Mouse (Mus musculus) cerebellum, adult 2 months (tissue): ENCODE results near the gene Map6. TPM values are rescaled to one million over a fixed set of nuclear protein-coding genes. Genes with fewer than 3 reads are reported as not detected.

Experiments
- DNase-seq, 2 experiments: peaks; one replicate each; pipeline ENCODE4 v3.0.0; 2021
- H3K27ac ChIP-seq: fragments of 200-500 bp; 2 replicates; pipeline ENCODE4 v1.5.1; 2012; ENCODE audit warnings: low read length, control low read depth, inconsistent platforms; ENCODE audit not compliant: insufficient read depth
- H3K27me3 ChIP-seq: fragments of 200-500 bp; 2 replicates; pipeline ENCODE4 v1.6.1; 2012; ENCODE audit warnings: inconsistent platforms, mild to moderate bottlenecking, low read length, moderate library complexity; ENCODE audit not compliant: control insufficient read depth, insufficient read depth
- H3K4me1 ChIP-seq: fragments of 200-500 bp; 2 replicates; pipeline ENCODE4 v1.6.1; 2011; ENCODE audit warnings: low read length; ENCODE audit not compliant: control insufficient read depth, insufficient read depth
- H3K4me3 ChIP-seq: fragments of 200-500 bp; replicated peaks from 2 replicates; pipeline ENCODE3; 2011; ENCODE audit warnings: mild to moderate bottlenecking, low read depth, low read length, control low read depth; ENCODE audit not compliant: insufficient read depth
- CTCF ChIP-seq: fragments of 200-500 bp; IDR thresholded peaks from 2 replicates; pipeline ENCODE4 v1.5.1; 2011; ENCODE audit warnings: low read depth, mild to moderate bottlenecking, control low read depth, low read length, moderate library complexity, borderline replicate concordance; ENCODE audit not compliant: insufficient read depth
- POLR2A ChIP-seq: fragments of 200-500 bp; IDR thresholded peaks from 2 replicates; pipeline ENCODE4 v1.6.1; 2011; ENCODE audit warnings: low read length, control low read depth, borderline replicate concordance; ENCODE audit not compliant: insufficient read depth
- WGBS: fragments of 180-500 bp; shearing (Covaris S2); methylation state at CpG from one replicate; pipeline ENCODE4 v1.1.7; 2018; 5-methylcytosine and 5-hydroxymethylcytosine counted together
- polyA plus RNA-seq: library from polyadenylated mRNA; depleted of rRNA; stranded (reverse); fragments of >200 nt; gene quantifications from 2 replicates; pipeline ENCODE4 v1.2.3, GENCODE M21; 2012

Map6 gene
- polyA plus RNA-seq, 1 experiment = 78.9 TPM

DNA sequence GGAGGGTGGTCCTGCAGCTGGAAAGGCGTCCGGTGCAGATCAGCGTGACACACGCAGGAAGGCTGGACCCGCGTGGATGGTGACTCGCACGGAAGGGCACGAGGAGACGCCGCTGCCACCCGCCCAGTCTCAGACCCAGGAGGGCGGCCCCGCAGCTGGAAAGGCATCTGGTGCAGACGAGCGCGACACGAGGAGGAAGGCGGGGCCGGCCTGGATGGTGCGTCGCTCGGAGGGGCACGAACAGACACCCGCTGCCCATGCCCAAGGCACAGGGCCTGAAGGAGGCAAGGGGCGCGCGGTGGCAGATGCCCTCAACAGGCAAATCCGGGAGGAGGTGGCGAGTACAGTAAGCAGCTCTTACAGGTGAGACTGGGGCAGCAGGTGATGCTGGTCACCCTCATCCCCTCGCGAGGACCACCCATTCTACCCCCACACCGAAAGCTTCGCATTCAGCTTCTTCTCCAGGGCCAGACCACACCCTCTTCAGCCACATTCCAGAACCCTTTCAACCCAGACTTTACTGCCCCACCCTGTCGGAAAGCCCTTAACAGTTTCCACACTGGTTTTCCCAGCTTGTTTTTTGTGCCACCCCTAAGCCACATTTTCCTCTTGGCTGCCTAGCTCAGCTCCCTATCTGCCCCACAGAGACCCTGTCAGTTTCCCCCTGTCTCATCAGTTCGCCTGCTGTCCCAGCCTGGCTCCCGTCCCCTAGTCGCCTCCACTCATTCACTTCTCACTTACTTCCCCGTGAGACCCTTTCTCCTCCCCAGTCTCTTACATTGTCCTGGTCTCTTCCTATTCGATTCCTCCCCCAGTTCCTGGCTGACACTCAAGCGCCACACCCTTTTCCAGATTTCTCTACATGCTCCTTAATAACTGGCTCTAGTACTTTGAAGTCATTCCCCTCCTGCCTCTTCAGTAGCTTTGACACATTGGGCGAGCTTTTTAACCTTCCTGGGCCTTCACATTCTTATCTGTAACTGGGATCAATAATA lies 2.0 kb downstream of the Map6 start:
- Histone ChIP-seq H3K27ac (no peak overlapping the region), H3K27me3 (no peaks in the 10 kb centered on the region), H3K4me1 (peaks cover 13% of the 10 kb centered on the region), H3K4me3 (peak overlapping the region; percentile 75)
- peak; percentile 18 to 35 for DNase-seq
- WGBS = 7% methylated on average over 42 of the region's 42 CpGs
- no peak for TF ChIP-seq POLR2A
- no peak for TF ChIP-seq CTCF

- 9% methylated on average over 9 of the region's 9 CpGs for WGBS
- Histone ChIP-seq H3K27ac (no peak overlapping the region), H3K27me3 (no peaks in the 10 kb centered on the region), H3K4me3 (peak overlapping the region; percentile 24), H3K4me1 (peaks cover 13% of the 10 kb centered on the region)
- TF ChIP-seq CTCF = no peak
- no peak for TF ChIP-seq POLR2A
- DNase-seq = peak; percentile 32 to 41
Observed at GRCm38 (mm10) chr7:99271630-99272029, 4.4 kb downstream of the Map6 start.

- Histone ChIP-seq H3K27me3 (no peaks in the 10 kb centered on the region), H3K4me1 (peaks cover 16% of the 10 kb centered on the region), H3K4me3 (no peak overlapping the region), H3K27ac (no peak overlapping the region)
- DNase-seq = no peak
- TF ChIP-seq POLR2A (no peak), CTCF (no peak)
- WGBS = 41% methylated on average over 6 of the region's 6 CpGs
Observed at GRCm38 (mm10) chr7:99275131-99275530, 7.9 kb downstream of the Map6 start.

GRCm38 (mm10) chr7:99276679-99277078 lies 9.4 kb downstream of the Map6 start:
- DNase-seq = no peak
- H3K27me3 ChIP-seq = no peaks in the 10 kb centered on the region
- TF ChIP-seq CTCF (no peak), POLR2A (no peak)
- H3K4me3 ChIP-seq = no peak overlapping the region
- peaks cover 4% of the 10 kb centered on the region; the same call in 1 of the 2 replicates for H3K4me1 ChIP-seq
- WGBS = 34% methylated on average over 1 of the region's 1 CpGs
- H3K27ac ChIP-seq = no peak overlapping the region

- 80% methylated on average over 8 of the region's 8 CpGs for WGBS
- no peak overlapping the region for H3K4me3 ChIP-seq
- H3K4me1 ChIP-seq = peaks cover 3% of the 10 kb centered on the region; the same call in 1 of the 2 replicates
- H3K27me3 ChIP-seq = no peaks in the 10 kb centered on the region
- TF ChIP-seq CTCF = no peak
- TF ChIP-seq POLR2A = no peak
- no peak for DNase-seq
- H3K27ac ChIP-seq = no peak overlapping the region
Observed at GRCm38 (mm10) chr7:99278309-99278708, 11.1 kb downstream of the Map6 start.

DNA sequence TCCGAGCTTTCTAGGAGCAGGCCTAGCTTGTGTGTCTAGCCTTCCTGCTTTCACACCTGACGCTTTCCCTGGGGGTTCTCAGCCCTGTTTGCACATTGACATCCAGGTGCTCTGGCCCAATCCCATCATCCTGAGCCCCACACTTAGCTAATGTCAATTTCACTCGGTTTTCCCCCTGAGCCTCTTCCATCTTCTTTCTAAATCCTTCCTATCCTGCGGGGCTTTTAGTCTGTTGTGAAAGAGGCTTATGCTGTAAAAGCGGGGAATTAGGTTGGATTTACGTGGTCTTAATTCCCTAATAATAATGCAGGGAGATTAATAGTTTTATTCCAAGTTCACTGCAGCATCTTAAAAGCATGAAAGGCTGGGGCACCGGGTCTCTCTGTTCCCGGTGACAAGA lies 12.3 kb downstream of the Map6 start:
- Histone ChIP-seq H3K4me1 (peaks cover 3% of the 10 kb centered on the region; the same call in 1 of the 2 replicates), H3K27ac (no peak overlapping the region), H3K4me3 (no peak overlapping the region), H3K27me3 (no peaks in the 10 kb centered on the region)
- 74% methylated on average over 8 of the region's 8 CpGs for WGBS
- no peak for DNase-seq
- TF ChIP-seq POLR2A = no peak
- no peak for TF ChIP-seq CTCF

DNA sequence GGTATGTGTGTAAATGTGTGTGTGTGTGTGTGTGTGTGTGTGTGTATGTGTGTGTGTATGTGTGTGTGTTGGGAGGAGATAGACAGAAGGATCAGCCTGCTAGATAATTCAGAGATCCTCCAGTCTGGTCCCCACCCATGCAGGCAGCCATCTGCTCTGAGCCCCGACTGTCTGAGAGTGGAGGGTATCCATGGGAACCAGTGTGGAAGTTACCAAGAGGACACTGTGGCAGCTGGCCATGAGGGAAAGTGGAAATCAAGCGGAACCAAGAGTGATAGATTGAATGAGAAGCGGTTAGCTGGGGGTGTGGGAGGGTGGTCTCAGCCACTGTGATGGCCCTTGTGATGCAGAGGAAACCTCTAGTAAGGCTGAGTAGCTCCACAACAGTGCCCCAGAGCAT lies 20.0 kb downstream of the Map6 start:
- Histone ChIP-seq H3K4me3 (no peak overlapping the region), H3K4me1 (peaks cover 4% of the 10 kb centered on the region; the same call in 1 of the 2 replicates), H3K27ac (no peak overlapping the region), H3K27me3 (no peaks in the 10 kb centered on the region)
- no peak for TF ChIP-seq CTCF
- no peak for TF ChIP-seq POLR2A
- DNase-seq = peak in 1 of 2 experiments; percentile 37
- WGBS = 22% methylated on average over 3 of the region's 3 CpGs

GRCm38 (mm10) chr7:99290008-99290407 lies 22.8 kb downstream of the Map6 start:
- Histone ChIP-seq H3K4me1 (peaks cover 4% of the 10 kb centered on the region; the same call in 1 of the 2 replicates), H3K4me3 (no peak overlapping the region), H3K27ac (no peak overlapping the region), H3K27me3 (no peaks in the 10 kb centered on the region)
- WGBS = 62% methylated on average over 8 of the region's 8 CpGs
- no peak for DNase-seq
- no peak for TF ChIP-seq POLR2A
- no peak for TF ChIP-seq CTCF
